Mouse (Mus musculus): Measurements from ENCODE around the gene Plekhg1. TPM values are rescaled to one million over a fixed set of nuclear protein-coding genes. Genes with fewer than 3 reads are reported as not detected.

Gene Plekhg1
- polyA plus RNA-seq, 1 experiment from 2014 or later = 4.8 TPM

- no peaks in the 10 kb centered on the region for H3K4me1 ChIP-seq (replicated peaks; ENCODE audit: control insufficient read depth, insufficient read depth)
Measured at GRCm38 (mm10) chr10:4005191-4005590, 265.0 kb downstream of the Plekhg1 start.

GRCm38 (mm10) chr10:4006296-4007015 lies 266.3 kb downstream of the Plekhg1 start:
- H3K4me1 ChIP-seq (replicated peaks; ENCODE audit: control insufficient read depth, insufficient read depth) = no peaks in the 10 kb centered on the region
- ATAC-seq (ENCODE audit: low FRiP score, low TSS enrichment) (peak; percentile 64; the same call in 1 of the 2 replicates), DNase-seq (ENCODE audit: low spot score) (no peak)
- H3K4me3 ChIP-seq (ENCODE audit: low read depth, low read length) = no peak overlapping the region
- no peak overlapping the region for H3K9ac ChIP-seq (ENCODE audit: low read length)
- H3K9me3 ChIP-seq (ENCODE audit: control insufficient read depth, low read length) = no peaks in the 10 kb centered on the region
- no peak for TF ChIP-seq CTCF (IDR thresholded peaks at IDR 0.05; ENCODE audit: low read depth)
- no peak for TF ChIP-seq EP300 (optimal IDR thresholded peaks at IDR 0.05)
- no peaks in the 10 kb centered on the region for H3K27me3 ChIP-seq (ENCODE audit: control insufficient read depth, insufficient read depth, low read length)
- H3K27ac ChIP-seq (replicated peaks) = 0 out of 2 replicates have a peak overlapping the region, but pooled peaks have one; percentile 24
- 29% methylated on average over 7 of the region's 7 CpGs for WGBS
- no peak overlapping the region for H3K4me2 ChIP-seq (replicated peaks; ENCODE audit: low read depth)
- no peaks in the 10 kb centered on the region for H3K36me3 ChIP-seq (ENCODE audit: control insufficient read depth, insufficient read depth, low read length)

More at GRCm38 (mm10) chr10:4005191-4005590, 265.0 kb downstream of the Plekhg1 start:
- H3K4me3 ChIP-seq (ENCODE audit: low read depth, low read length) = no peak overlapping the region
- H3K36me3 ChIP-seq (ENCODE audit: control insufficient read depth, insufficient read depth, low read length) = peaks cover 1% of the 10 kb centered on the region; the same call in 1 of the 2 replicates
- DNase-seq (ENCODE audit: low spot score) (no peak), ATAC-seq (ENCODE audit: low FRiP score, low TSS enrichment) (peak; percentile 12; the same call in 1 of the 2 replicates)
- TF ChIP-seq EP300 (optimal IDR thresholded peaks at IDR 0.05) (no peak), CTCF (IDR thresholded peaks at IDR 0.05; ENCODE audit: low read depth) (peak; percentile 35)
- H3K9ac ChIP-seq (ENCODE audit: low read length) = no peak overlapping the region
- no peaks in the 10 kb centered on the region for H3K27me3 ChIP-seq (ENCODE audit: control insufficient read depth, insufficient read depth, low read length)
- WGBS = 65% methylated on average over 7 of the region's 7 CpGs
- H3K4me2 ChIP-seq (replicated peaks; ENCODE audit: low read depth) = no peak overlapping the region
- H3K9me3 ChIP-seq (ENCODE audit: control insufficient read depth, low read length) = no peaks in the 10 kb centered on the region
- no peak overlapping the region for H3K27ac ChIP-seq (replicated peaks)

Other genes starting within 250 kb of the Plekhg1 start
- 33.5 and 35.5 TPM in 2 replicates for gene Iyd, start 200.1 kb upstream of the Plekhg1 start, polyA plus RNA-seq (2015; fragmentation: Nextera tagmentation; extraction: Ambion mirVana)
- gene Mthfd1l, start 232.8 kb downstream of the Plekhg1 start, polyA plus RNA-seq (2015; fragmentation: Nextera tagmentation; extraction: Ambion mirVana) = 5.4 and 5.5 TPM in 2 replicates